Mouse (Mus musculus) stomach, embryonic 14.5 days (tissue): ENCODE results near the gene App. TPM values are rescaled to one million over a fixed set of nuclear protein-coding genes. Genes with fewer than 3 reads are reported as not detected.

ENCODE experiments used
- ATAC-seq: fragments of 200-750 bp; cut with Nextera tagmentation; 2 replicates; pipeline ENCODE4 v1.8.0; 2017; ENCODE audit warnings: low read depth, moderate TSS enrichment; ENCODE audit not compliant: insufficient number of reproducible peaks, insufficient read depth, low FRiP score
- H3K27ac ChIP-seq: fragments of 300-500 bp; sonication (generic); 2 replicates; pipeline ENCODE4 v1.5.1; 2014; ENCODE audit warnings: mild to moderate bottlenecking, low read length, moderate library complexity, mixed read lengths
- H3K27me3 ChIP-seq: fragments of 300-500 bp; sonication (generic); 2 replicates; pipeline ENCODE4 v1.6.1; 2014; ENCODE audit warnings: low read length, control low read depth, mixed read lengths; ENCODE audit not compliant: control insufficient read depth, insufficient read depth
- H3K36me3 ChIP-seq: fragments of 300-500 bp; sonication (generic); 2 replicates; pipeline ENCODE4 v1.6.1; 2014; ENCODE audit warnings: mild to moderate bottlenecking, control low read depth, low read length, moderate library complexity, mixed read lengths; ENCODE audit not compliant: control insufficient read depth, insufficient read depth
- H3K4me1 ChIP-seq: fragments of 300-500 bp; sonication (generic); 2 replicates; pipeline ENCODE4 v1.6.1; 2014; ENCODE audit warnings: low read length, control low read depth, mixed read lengths; ENCODE audit not compliant: control insufficient read depth, insufficient read depth
- H3K4me2 ChIP-seq: fragments of 300-500 bp; sonication (generic); replicated peaks from 2 replicates; pipeline ENCODE4 v1.6.1; 2014; ENCODE audit warnings: low read depth, low read length, control low read depth
- H3K4me3 ChIP-seq: fragments of 300-500 bp; sonication (generic); 2 replicates; pipeline ENCODE4 v1.5.1; 2014; ENCODE audit warnings: low read depth, low read length, control low read depth
- H3K9ac ChIP-seq: fragments of 300-500 bp; sonication (generic); replicated peaks from 2 replicates; pipeline ENCODE4 v1.6.1; 2014; ENCODE audit warnings: low read depth, mild to moderate bottlenecking, control low read depth, low read length, moderate library complexity, mixed read lengths
- H3K9me3 ChIP-seq: fragments of 300-500 bp; sonication (generic); 2 replicates; pipeline ENCODE4 v1.6.1; 2016; ENCODE audit warnings: low read depth, low read length, control low read depth; ENCODE audit not compliant: control insufficient read depth
- WGBS: fragments of 180-500 bp; shearing (Covaris S2); extraction: QIAGEN DNeasy Blood & Tissue Kit; methylation state at CpG from one replicate; pipeline ENCODE4 v1.1.7; 2014; 5-methylcytosine and 5-hydroxymethylcytosine counted together
- polyA plus RNA-seq: library from polyadenylated mRNA; unstranded; fragments of >200 nt; fragmentation: Nextera tagmentation; extraction: Ambion mirVana; gene quantifications from 2 replicates; pipeline ENCODE4 v1.2.1, GENCODE M21; 2014

App gene
- polyA plus RNA-seq, 1 experiment from 2014 or later = 160 TPM

DNA sequence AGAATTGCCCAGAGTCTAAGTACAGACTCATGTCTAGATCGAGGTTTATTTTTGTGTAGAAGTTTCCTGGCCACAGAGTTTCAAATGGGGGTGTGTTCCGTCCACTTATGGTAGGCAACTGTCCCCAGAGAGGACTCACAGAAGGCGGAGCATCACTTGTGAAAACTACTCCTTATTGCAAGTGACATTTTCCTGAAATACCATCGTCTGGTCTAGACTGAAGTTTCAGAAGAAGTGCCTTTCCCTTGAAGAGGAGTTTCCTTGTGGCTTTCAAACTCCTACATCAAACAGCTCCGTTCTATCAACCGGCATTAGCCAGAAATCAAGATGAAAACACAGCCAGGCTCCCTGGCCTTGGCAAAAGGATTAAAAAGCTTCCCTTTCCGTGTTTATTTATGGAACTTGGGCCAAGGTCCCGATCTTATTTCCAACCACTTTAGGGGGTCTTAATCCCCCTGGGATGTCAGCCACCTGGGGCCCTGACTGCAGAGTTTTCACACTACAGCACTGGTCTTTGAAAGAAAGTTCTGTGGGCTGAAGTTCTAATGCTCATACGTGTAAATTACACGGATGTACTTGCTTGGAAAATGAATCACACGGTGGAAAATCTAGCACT lies 187.4 kb downstream of the App start:
- H3K9ac ChIP-seq = no peak overlapping the region
- 0 out of 2 replicates have a peak, but pooled peaks cover 4% of the 10 kb centered on the region for H3K4me1 ChIP-seq
- no peak overlapping the region for H3K4me2 ChIP-seq
- ATAC-seq = no peak
- H3K4me3 ChIP-seq = no peak overlapping the region
- no peaks in the 10 kb centered on the region for H3K9me3 ChIP-seq
- 38% methylated on average over 11 of the region's 11 CpGs for WGBS
- no peaks in the 10 kb centered on the region for H3K27me3 ChIP-seq
- H3K36me3 ChIP-seq = no peaks in the 10 kb centered on the region; the same call in 1 of the 2 replicates
- H3K27ac ChIP-seq = peak overlapping the region; percentile 15; the same call in 1 of the 2 replicates

DNA sequence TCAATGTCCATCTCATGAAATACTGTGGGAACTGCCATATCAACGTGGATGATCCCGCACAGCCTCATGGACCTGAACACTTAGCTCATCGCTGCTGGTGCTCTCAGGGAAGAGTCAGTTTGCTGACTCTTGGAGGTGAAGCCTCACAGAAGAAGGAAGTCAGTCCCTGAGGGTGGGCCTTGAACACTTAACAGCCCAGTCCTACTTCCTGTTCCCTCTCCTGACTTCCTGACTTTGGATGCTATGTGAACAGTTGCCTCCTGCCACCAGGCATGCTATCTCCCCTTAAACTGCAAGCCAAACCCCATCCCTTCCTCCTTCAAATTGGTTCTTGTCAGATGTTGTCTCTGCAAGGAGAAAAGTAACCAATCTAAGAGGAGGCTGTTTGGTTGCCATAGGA lies 188.2 kb downstream of the App start:
- Histone ChIP-seq H3K4me2 (no peak overlapping the region), H3K27ac (no peak overlapping the region), H3K9ac (no peak overlapping the region), H3K36me3 (no peaks in the 10 kb centered on the region; the same call in 1 of the 2 replicates), H3K4me3 (no peak overlapping the region), H3K27me3 (no peaks in the 10 kb centered on the region), H3K4me1 (0 out of 2 replicates have a peak, but pooled peaks cover 4% of the 10 kb centered on the region), H3K9me3 (no peaks in the 10 kb centered on the region)
- no peak for ATAC-seq
- WGBS = 90% methylated on average over 3 of the region's 3 CpGs

DNA sequence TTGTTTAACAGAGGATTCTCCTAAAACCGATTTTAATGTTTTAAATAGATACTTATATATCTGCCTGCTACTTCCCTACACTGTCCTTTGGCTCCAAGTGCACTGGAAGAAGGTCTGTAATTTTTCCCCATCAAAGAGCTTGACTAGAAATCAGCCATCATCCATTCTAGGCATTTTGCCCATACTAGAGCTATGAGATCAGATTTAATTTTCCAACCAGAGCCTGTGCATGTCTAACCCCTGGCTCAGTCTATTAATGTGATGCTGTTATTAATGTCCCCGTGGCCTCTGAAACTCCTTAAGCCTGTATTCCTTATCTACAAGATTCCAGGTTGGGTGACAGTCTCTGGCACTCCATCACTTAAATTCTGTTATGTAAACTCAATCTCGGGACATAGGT lies 190.1 kb downstream of the App start:
- Histone ChIP-seq H3K9ac (no peak overlapping the region), H3K27me3 (no peaks in the 10 kb centered on the region), H3K4me2 (no peak overlapping the region), H3K27ac (no peak overlapping the region), H3K4me1 (0 out of 2 replicates have a peak, but pooled peaks cover 4% of the 10 kb centered on the region), H3K4me3 (no peak overlapping the region), H3K9me3 (no peaks in the 10 kb centered on the region), H3K36me3 (no peaks in the 10 kb centered on the region; the same call in 1 of the 2 replicates)
- no peak for ATAC-seq
- 60% methylated on average over 3 of the region's 3 CpGs for WGBS

DNA sequence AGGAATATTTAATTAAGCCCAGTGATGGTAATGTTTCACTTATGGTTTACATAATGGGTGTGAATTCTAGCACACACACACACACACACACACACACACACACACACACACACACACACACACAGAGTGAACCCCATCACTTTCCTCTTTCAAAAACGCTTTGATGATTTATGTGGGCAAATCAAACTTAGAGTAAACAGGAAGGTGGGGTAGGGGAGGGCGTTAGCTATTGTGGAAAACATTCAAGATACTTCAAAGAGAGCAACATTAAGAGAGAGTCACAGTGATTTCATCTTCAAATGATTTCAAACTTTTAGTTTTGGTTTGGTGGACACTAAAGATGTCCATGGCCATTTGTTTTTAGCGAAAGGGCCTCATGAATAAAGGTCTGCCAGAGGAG lies 191.0 kb downstream of the App start:
- 66% methylated on average over 3 of the region's 3 CpGs for WGBS
- H3K36me3 ChIP-seq = no peaks in the 10 kb centered on the region; the same call in 1 of the 2 replicates

DNA sequence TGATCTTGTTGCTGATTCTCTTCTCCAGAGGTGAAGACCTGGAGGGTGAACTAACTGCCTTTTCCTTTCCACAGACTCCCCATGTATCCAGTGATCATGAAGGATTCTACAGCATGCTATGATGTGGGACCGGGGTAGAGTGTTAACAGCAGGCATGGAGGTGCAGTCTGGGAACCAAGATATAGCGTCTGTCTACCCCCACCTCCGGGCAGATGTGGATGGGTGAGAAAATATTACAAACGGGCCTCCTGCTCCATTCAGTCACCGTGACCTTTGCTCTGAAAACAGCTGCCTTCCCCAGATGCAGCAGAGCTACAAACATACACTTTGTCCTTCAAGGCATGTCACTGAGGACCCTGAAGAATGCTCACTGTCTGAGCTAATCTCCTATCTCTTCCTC lies 195.0 kb downstream of the App start:
- no peak overlapping the region for H3K4me2 ChIP-seq
- no peak overlapping the region for H3K27ac ChIP-seq
- 51% methylated on average over 5 of the region's 5 CpGs for WGBS
- no peaks in the 10 kb centered on the region for H3K9me3 ChIP-seq
- H3K9ac ChIP-seq = no peak overlapping the region
- no peak for ATAC-seq
- no peaks in the 10 kb centered on the region for H3K36me3 ChIP-seq
- H3K27me3 ChIP-seq = no peaks in the 10 kb centered on the region
- no peaks in the 10 kb centered on the region for H3K4me1 ChIP-seq
- H3K4me3 ChIP-seq = no peak overlapping the region

More for the DNA sequence above, 191.0 kb downstream of the App start:
- Histone ChIP-seq H3K4me2 (no peak overlapping the region), H3K27me3 (no peaks in the 10 kb centered on the region), H3K9ac (no peak overlapping the region), H3K4me3 (no peak overlapping the region), H3K4me1 (0 out of 2 replicates have a peak, but pooled peaks cover 4% of the 10 kb centered on the region), H3K27ac (no peak overlapping the region), H3K9me3 (no peaks in the 10 kb centered on the region)
- no peak for ATAC-seq

DNA sequence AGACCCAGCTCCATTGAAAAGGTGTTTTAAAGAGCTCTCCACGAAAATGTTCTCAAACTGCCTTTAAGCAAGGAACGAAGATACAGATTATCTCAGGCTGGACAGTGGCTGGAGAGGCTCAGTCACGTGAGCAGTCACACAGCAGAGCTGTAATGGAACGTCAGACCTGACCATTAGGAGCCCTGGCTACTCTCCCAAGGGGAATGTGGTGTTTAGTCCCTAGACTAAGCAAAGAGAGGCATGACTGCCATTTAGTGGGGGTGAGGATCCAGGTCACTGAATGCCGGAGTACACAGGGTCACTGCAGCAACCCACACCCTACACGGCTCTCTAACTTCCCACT lies 199.4 kb downstream of the App start:
- Histone ChIP-seq H3K27me3 (no peaks in the 10 kb centered on the region), H3K9ac (no peak overlapping the region), H3K4me2 (no peak overlapping the region), H3K36me3 (peaks cover 5% of the 10 kb centered on the region; the same call in 1 of the 2 replicates), H3K4me3 (no peak overlapping the region), H3K27ac (0 out of 2 replicates have a peak overlapping the region, but pooled peaks have one; percentile 3), H3K9me3 (no peaks in the 10 kb centered on the region), H3K4me1 (peaks cover 4% of the 10 kb centered on the region; the same call in 1 of the 2 replicates)
- WGBS = 85% methylated on average over 6 of the region's 6 CpGs
- no peak for ATAC-seq

DNA sequence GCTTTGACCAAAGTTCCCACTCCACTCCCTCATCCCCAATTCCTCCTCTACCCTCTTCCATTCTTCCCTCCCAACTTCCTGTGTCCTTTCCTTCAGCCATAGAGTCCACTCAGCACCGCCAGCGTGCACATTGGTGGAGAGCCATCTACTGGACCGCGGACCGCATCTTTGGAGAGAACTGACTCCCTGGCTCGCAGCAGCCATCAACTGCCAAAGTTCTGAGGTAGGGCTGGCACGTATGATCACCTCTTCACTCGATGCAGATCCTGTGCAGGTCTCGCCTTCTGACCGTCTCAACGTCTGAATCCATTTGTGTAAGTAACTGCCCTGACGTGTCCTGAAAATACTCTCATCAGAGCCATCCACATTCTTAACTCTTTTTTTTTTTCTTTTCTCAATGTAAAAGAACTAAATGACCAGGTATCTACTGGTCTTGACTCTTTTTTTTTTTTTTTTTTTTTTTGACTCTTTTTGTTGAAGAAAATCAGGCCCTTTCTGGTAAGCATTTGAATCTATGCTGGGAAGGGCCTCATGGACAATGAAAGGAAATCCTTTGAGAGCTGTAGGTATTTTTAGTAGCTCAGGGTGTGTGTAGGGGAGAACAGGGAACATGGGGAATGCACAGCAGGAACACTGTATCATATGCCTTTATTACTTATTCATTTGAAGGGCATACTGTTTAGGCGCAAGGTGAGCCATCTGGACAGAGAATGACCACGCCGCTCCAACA lies 200.0 kb downstream of the App start:
- WGBS = 94% methylated on average over 15 of the region's 15 CpGs
- H3K27ac ChIP-seq = no peak overlapping the region
- H3K4me2 ChIP-seq = no peak overlapping the region
- peaks cover 4% of the 10 kb centered on the region; the same call in 1 of the 2 replicates for H3K4me1 ChIP-seq
- H3K9me3 ChIP-seq = no peaks in the 10 kb centered on the region
- no peaks in the 10 kb centered on the region for H3K27me3 ChIP-seq
- H3K9ac ChIP-seq = no peak overlapping the region
- H3K4me3 ChIP-seq = no peak overlapping the region
- ATAC-seq = no peak
- H3K36me3 ChIP-seq = peaks cover 5% of the 10 kb centered on the region; the same call in 1 of the 2 replicates

DNA sequence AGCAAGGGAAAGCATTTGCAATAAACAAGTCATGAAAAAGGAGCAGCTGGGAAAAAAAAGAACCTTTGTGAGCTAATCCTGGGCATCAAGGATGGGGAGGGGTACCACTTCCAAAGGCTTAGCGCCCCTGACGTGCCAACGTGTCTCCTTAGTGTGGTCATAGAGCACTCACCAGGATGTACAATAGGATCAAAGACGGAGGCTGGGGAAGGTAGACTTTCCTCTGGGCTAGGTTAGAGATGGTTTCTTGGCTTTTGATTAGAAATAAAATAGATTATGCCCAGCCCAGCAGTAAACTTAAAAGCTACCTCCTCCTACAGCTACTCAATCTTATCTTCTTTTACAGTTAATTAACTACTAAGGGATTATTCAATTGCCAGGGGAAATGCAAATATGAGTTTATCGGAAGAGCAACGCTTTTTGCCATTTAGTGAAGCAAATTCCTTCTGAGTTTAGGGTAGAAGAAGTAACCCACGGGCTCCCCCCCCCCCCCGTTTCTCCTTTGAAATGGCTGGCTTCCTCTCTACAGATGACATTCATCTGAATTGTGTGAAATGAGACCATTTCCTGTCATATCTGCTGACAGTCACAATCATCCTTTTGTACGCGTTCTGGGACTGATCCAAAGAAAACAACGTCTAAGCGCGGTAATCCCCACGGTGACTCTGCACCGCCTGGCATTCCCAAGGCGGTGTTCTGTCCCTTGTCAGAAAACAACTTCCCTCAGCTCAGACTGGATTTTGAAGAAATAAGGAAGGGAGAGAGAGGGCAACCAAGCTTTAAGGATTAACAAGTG lies 201.8 kb downstream of the App start:
- Histone ChIP-seq H3K36me3 (peaks cover 5% of the 10 kb centered on the region; the same call in 1 of the 2 replicates), H3K4me3 (no peak overlapping the region), H3K4me2 (no peak overlapping the region), H3K9ac (no peak overlapping the region), H3K27ac (0 out of 2 replicates have a peak overlapping the region, but pooled peaks have one; percentile 44), H3K4me1 (peaks cover 4% of the 10 kb centered on the region; the same call in 1 of the 2 replicates), H3K9me3 (no peaks in the 10 kb centered on the region), H3K27me3 (no peaks in the 10 kb centered on the region)
- 46% methylated on average over 16 of the region's 16 CpGs for WGBS
- no peak for ATAC-seq
